Mouse (Mus musculus): ENCODE measurements around the gene Hepacam.

Hepacam gene

GRCm38 (mm10) chr9:37414666-37415065, 47.5 kb downstream of the Hepacam start:
- TF ChIP-seq NANOG (IDR thresholded peaks at IDR 0.05; ENCODE audit: borderline replicate concordance, low read length) (no peak), CTCF (conservative IDR thresholded peaks at IDR 0.05; ENCODE audit: low read length) (no peak), POU5F1 (IDR thresholded peaks at IDR 0.05; ENCODE audit: borderline replicate concordance, low read length) (no peak)
- no peak overlapping the region for H3K4me3 ChIP-seq (replicated peaks; ENCODE audit: low read length)
- peaks cover 6% of the 10 kb centered on the region; the same call in 1 of the 2 replicates for H3K36me3 ChIP-seq (ENCODE audit: insufficient read depth, low read length)
- H3K4me1 ChIP-seq (replicated peaks; ENCODE audit: low read depth, low read length) = peaks cover 19% of the 10 kb centered on the region
- peaks cover 63% of the 10 kb centered on the region for H3K27me3 ChIP-seq (ENCODE audit: insufficient read depth, low read length)
- no peaks in the 10 kb centered on the region for H3K9me3 ChIP-seq (ENCODE audit: low read length)

DNA sequence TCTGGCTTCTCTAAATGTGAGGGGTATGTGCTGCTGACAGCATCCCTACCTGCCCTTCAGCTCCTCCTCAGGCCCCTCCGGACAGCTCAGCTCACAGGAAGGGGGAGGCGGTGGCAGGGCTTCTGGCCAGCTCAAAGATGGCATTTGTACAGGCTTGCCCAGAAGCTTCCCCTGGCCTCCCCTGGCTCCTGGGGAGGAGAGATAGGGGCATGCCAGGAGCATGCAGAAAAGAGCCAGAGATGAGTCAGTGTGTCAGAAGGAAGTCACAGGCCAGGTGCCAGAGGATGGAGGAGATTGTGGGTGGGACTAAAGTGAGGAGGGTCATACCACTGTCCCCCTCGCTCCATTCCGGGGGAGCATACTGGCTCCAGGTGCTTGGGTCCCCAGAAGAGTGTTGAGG, 51.6 kb downstream of the Hepacam start:
- H3K9me3 ChIP-seq (ENCODE audit: low read length) = no peaks in the 10 kb centered on the region
- TF ChIP-seq NANOG (IDR thresholded peaks at IDR 0.05; ENCODE audit: borderline replicate concordance, low read length) = no peak
- no peak for TF ChIP-seq CTCF (conservative IDR thresholded peaks at IDR 0.05; ENCODE audit: low read length)
- TF ChIP-seq POU5F1 (IDR thresholded peaks at IDR 0.05; ENCODE audit: borderline replicate concordance, low read length) = no peak
- no peak overlapping the region for H3K4me3 ChIP-seq (replicated peaks; ENCODE audit: low read length)

GRCm38 (mm10) chr9:37420676-37421075, 53.5 kb downstream of the Hepacam start:
- peak overlapping the region; percentile 54 for H3K4me3 ChIP-seq (replicated peaks; ENCODE audit: low read length)
- no peaks in the 10 kb centered on the region for H3K9me3 ChIP-seq (ENCODE audit: low read length)
- peaks cover 92% of the 10 kb centered on the region for H3K27me3 ChIP-seq (ENCODE audit: insufficient read depth, low read length)
- TF ChIP-seq CTCF (conservative IDR thresholded peaks at IDR 0.05; ENCODE audit: low read length) (no peak), NANOG (IDR thresholded peaks at IDR 0.05; ENCODE audit: borderline replicate concordance, low read length) (no peak), POU5F1 (IDR thresholded peaks at IDR 0.05; ENCODE audit: borderline replicate concordance, low read length) (no peak)
- peaks cover 18% of the 10 kb centered on the region for H3K4me1 ChIP-seq (replicated peaks; ENCODE audit: low read depth, low read length)
- H3K36me3 ChIP-seq (ENCODE audit: insufficient read depth, low read length) = no peaks in the 10 kb centered on the region

More for the DNA sequence above, 51.6 kb downstream of the Hepacam start:
- Histone ChIP-seq H3K36me3 (ENCODE audit: insufficient read depth, low read length) (no peaks in the 10 kb centered on the region), H3K4me1 (replicated peaks; ENCODE audit: low read depth, low read length) (peaks cover 18% of the 10 kb centered on the region), H3K27me3 (ENCODE audit: insufficient read depth, low read length) (peaks cover 80% of the 10 kb centered on the region)

DNA sequence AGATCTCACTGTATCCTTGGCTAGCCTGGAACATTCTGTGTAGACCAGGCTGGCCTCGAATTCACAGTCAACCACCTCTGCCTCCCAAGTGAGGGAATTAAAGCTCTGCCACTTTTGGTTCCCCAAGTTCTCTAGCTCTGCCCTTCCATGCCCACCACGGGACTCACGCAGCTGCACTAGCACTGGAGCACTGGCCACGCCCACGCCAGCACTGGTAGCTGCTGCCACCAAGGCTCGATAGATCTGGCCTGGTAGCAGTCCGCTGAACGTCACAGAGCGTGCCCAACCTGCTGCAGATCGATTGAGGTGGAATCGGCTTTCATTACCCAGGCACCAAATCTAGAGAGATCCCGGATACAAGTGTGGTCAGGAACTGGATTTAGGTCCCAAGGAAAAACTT, 54.1 kb downstream of the Hepacam start:
- no peaks in the 10 kb centered on the region for H3K9me3 ChIP-seq (ENCODE audit: low read length)
- no peak for TF ChIP-seq NANOG (IDR thresholded peaks at IDR 0.05; ENCODE audit: borderline replicate concordance, low read length)
- TF ChIP-seq POU5F1 (IDR thresholded peaks at IDR 0.05; ENCODE audit: borderline replicate concordance, low read length) = no peak
- TF ChIP-seq CTCF (conservative IDR thresholded peaks at IDR 0.05; ENCODE audit: low read length) = no peak
- peak overlapping the region; percentile 54 for H3K4me3 ChIP-seq (replicated peaks; ENCODE audit: low read length)

DNA sequence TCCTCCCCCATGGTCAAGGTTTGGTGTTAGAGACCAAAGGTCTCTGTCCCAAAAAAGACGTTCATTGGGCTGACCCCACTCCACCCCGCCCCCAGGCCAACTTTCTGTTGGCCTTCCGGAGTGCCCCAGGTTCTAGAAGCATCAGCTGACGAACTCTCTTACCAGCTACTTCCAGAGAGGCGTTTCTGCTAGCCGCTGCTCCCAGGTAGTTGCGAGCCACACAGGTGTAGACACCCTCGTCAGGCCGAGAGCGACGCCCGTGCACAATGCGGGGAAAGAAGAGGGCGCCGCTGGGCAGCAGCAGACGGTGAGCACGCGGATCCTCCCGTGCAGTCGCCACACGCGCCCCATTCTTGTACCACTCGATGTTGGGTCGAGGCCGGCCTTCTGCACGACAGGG, 62.2 kb downstream of the Hepacam start:
- Histone ChIP-seq H3K36me3 (ENCODE audit: insufficient read depth, low read length) (no peaks in the 10 kb centered on the region), H3K27me3 (ENCODE audit: insufficient read depth, low read length) (peaks cover 93% of the 10 kb centered on the region), H3K4me1 (replicated peaks; ENCODE audit: low read depth, low read length) (peaks cover 48% of the 10 kb centered on the region)

More for the DNA sequence above, 54.1 kb downstream of the Hepacam start:
- Histone ChIP-seq H3K4me1 (replicated peaks; ENCODE audit: low read depth, low read length) (peaks cover 18% of the 10 kb centered on the region), H3K27me3 (ENCODE audit: insufficient read depth, low read length) (peaks cover 88% of the 10 kb centered on the region), H3K36me3 (ENCODE audit: insufficient read depth, low read length) (no peaks in the 10 kb centered on the region)

GRCm38 (mm10) chr9:37430582-37430981, 63.4 kb downstream of the Hepacam start:
- no peak overlapping the region for H3K4me3 ChIP-seq (replicated peaks; ENCODE audit: low read length)
- H3K36me3 ChIP-seq (ENCODE audit: insufficient read depth, low read length) = no peaks in the 10 kb centered on the region
- peaks cover 59% of the 10 kb centered on the region for H3K4me1 ChIP-seq (replicated peaks; ENCODE audit: low read depth, low read length)
- TF ChIP-seq NANOG (IDR thresholded peaks at IDR 0.05; ENCODE audit: borderline replicate concordance, low read length) (no peak), CTCF (conservative IDR thresholded peaks at IDR 0.05; ENCODE audit: low read length) (peak; percentile 97)
- peaks cover 93% of the 10 kb centered on the region for H3K27me3 ChIP-seq (ENCODE audit: insufficient read depth, low read length)
- H3K9me3 ChIP-seq (ENCODE audit: low read length) = no peaks in the 10 kb centered on the region

More for the DNA sequence above, 62.2 kb downstream of the Hepacam start:
- TF ChIP-seq CTCF (conservative IDR thresholded peaks at IDR 0.05; ENCODE audit: low read length) (no peak), POU5F1 (IDR thresholded peaks at IDR 0.05; ENCODE audit: borderline replicate concordance, low read length) (no peak), NANOG (IDR thresholded peaks at IDR 0.05; ENCODE audit: borderline replicate concordance, low read length) (no peak)
- Histone ChIP-seq H3K9me3 (ENCODE audit: low read length) (no peaks in the 10 kb centered on the region), H3K4me3 (replicated peaks; ENCODE audit: low read length) (peak overlapping the region; percentile 53)

GRCm38 (mm10) chr9:37432026-37432666, 65.0 kb downstream of the Hepacam start:
- TF ChIP-seq CTCF (conservative IDR thresholded peaks at IDR 0.05; ENCODE audit: low read length) (peak; percentile 48), POU5F1 (IDR thresholded peaks at IDR 0.05; ENCODE audit: borderline replicate concordance, low read length) (no peak)
- Histone ChIP-seq H3K4me3 (replicated peaks; ENCODE audit: low read length) (peak overlapping the region; percentile 73), H3K4me1 (replicated peaks; ENCODE audit: low read depth, low read length) (peaks cover 61% of the 10 kb centered on the region), H3K27me3 (ENCODE audit: insufficient read depth, low read length) (peaks cover 91% of the 10 kb centered on the region), H3K9me3 (ENCODE audit: low read length) (no peaks in the 10 kb centered on the region), H3K36me3 (ENCODE audit: insufficient read depth, low read length) (no peaks in the 10 kb centered on the region)

DNA sequence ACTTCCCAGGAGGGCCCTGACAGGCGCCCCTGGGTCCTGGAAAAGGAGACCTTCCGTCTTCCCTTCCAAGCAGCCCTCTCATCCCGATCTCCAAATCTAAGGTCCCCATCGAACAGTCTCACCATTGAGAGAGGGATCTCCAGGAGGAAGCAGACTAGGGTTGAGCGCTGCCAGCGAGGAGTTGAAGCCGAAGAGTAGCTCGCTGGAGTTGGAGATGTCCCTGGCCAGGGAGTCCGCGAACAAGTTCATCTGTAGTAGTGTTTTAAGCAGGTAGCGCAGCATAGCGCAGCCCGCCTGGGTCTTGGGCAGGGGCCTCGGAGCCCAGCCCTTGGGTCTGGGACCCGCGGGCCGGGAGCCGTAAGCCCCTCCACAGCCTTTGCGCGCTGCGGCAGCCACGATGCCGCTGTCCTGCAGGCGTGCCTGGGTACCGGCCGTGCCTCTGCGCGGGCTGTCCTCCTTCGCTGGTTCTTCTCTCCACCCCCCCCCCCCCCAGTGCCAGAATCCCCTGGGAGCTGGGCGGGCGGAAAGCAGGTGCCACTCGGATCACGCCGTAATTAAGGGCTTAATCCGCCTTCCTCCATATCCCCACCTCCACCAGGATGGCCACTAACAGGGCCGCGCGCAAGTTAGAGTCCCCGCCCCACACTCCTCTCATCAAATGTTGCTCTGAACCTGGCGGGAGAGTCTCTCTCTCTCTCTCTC, 65.7 kb downstream of the Hepacam start, which contains the start of gene Robo3:
Gene Robo3 (minus strand): TSS at position 527 of the 702 bp plus-strand sequence.
- Histone ChIP-seq H3K4me1 (replicated peaks; ENCODE audit: low read depth, low read length) (peaks cover 56% of the 10 kb centered on the region), H3K4me3 (replicated peaks; ENCODE audit: low read length) (peak within 1 kb of the TSS; percentile 73), H3K9me3 (ENCODE audit: low read length) (no peaks in the 10 kb centered on the region), H3K36me3 (ENCODE audit: insufficient read depth, low read length) (no peaks in the 10 kb centered on the region), H3K27me3 (ENCODE audit: insufficient read depth, low read length) (peaks cover 84% of the 10 kb centered on the region)
- no peak for TF ChIP-seq POU5F1 (IDR thresholded peaks at IDR 0.05; ENCODE audit: borderline replicate concordance, low read length)
- no peak for TF ChIP-seq NANOG (IDR thresholded peaks at IDR 0.05; ENCODE audit: borderline replicate concordance, low read length)
- no peak for TF ChIP-seq CTCF (conservative IDR thresholded peaks at IDR 0.05; ENCODE audit: low read length)
